Mouse (Mus musculus) lung, embryonic 16.5 days (tissue): Measurements from ENCODE around the gene Lypd3. TPM values are rescaled to one million over a fixed set of nuclear protein-coding genes. Genes with fewer than 3 reads are reported as not detected.

Experiments
- ATAC-seq: fragments of 200-750 bp; cut with Nextera tagmentation; 2 replicates; pipeline ENCODE4 v1.8.0; 2017; ENCODE audit warnings: low read depth, mild to moderate bottlenecking, moderate library complexity
- H3K27ac ChIP-seq: fragments of 300-500 bp; sonication (generic); 2 replicates; pipeline ENCODE4 v1.5.1; 2014; ENCODE audit warnings: mild to moderate bottlenecking, control low read depth, low read length
- H3K27me3 ChIP-seq: fragments of 300-500 bp; sonication (generic); 2 replicates; pipeline ENCODE4 v1.6.1; 2014; ENCODE audit warnings: low read depth, low read length, mixed read lengths; ENCODE audit not compliant: control insufficient read depth, insufficient read depth
- H3K36me3 ChIP-seq: fragments of 300-500 bp; sonication (generic); 2 replicates; pipeline ENCODE4 v1.6.1; 2014; ENCODE audit warnings: low read length; ENCODE audit not compliant: control insufficient read depth, insufficient read depth
- H3K4me1 ChIP-seq: fragments of 300-500 bp; sonication (generic); replicated peaks from 2 replicates; pipeline ENCODE4 v1.6.1; 2014; ENCODE audit warnings: low read length, mixed read lengths; ENCODE audit not compliant: control insufficient read depth, insufficient read depth
- H3K4me2 ChIP-seq: fragments of 300-500 bp; sonication (generic); 2 replicates; pipeline ENCODE4 v1.6.1; 2014; ENCODE audit warnings: low read depth, low read length, control low read depth
- H3K4me3 ChIP-seq: fragments of 300-500 bp; sonication (generic); 2 replicates; pipeline ENCODE4 v1.5.1; 2014; ENCODE audit warnings: mild to moderate bottlenecking, low read length, control low read depth
- H3K9ac ChIP-seq: fragments of 300-500 bp; sonication (generic); 2 replicates; pipeline ENCODE4 v1.6.1; 2014; ENCODE audit warnings: low read length, control low read depth
- H3K9me3 ChIP-seq: fragments of 300-500 bp; sonication (generic); 2 replicates; pipeline ENCODE4 v1.6.1; 2016; ENCODE audit warnings: low read length; ENCODE audit not compliant: control insufficient read depth
- WGBS: fragments of 180-500 bp; shearing (Covaris S2); extraction: QIAGEN DNeasy Blood & Tissue Kit; methylation state at CpG from one replicate; pipeline ENCODE4 v1.1.7; 2014; 5-methylcytosine and 5-hydroxymethylcytosine counted together
- polyA plus RNA-seq: library from polyadenylated mRNA; unstranded; fragments of >200 nt; fragmentation: Nextera tagmentation; extraction: Ambion mirVana; gene quantifications from 2 replicates; pipeline ENCODE4 v1.2.1, GENCODE M21; 2015

The Lypd3 gene
- polyA plus RNA-seq, 1 experiment from 2014 or later = 0.26 TPM

- Histone ChIP-seq H3K4me2 (no peak overlapping the region), H3K9ac (no peak overlapping the region), H3K4me3 (no peak overlapping the region), H3K9me3 (no peaks in the 10 kb centered on the region), H3K4me1 (no peaks in the 10 kb centered on the region), H3K27me3 (peaks cover 8% of the 10 kb centered on the region), H3K36me3 (no peaks in the 10 kb centered on the region), H3K27ac (no peak overlapping the region)
- WGBS = 65% methylated on average over 7 of the region's 7 CpGs
- ATAC-seq = no peak
Observed at GRCm38 (mm10) chr7:24644996-24645395, 8.6 kb downstream of the Lypd3 start.

GRCm38 (mm10) chr7:24646486-24646885, 10.1 kb downstream of the Lypd3 start:
- WGBS = 68% methylated on average over 7 of the region's 7 CpGs

GRCm38 (mm10) chr7:24653681-24654080, 17.3 kb downstream of the Lypd3 start:
- no peak overlapping the region for H3K4me3 ChIP-seq
- H3K9ac ChIP-seq = no peak overlapping the region
- no peaks in the 10 kb centered on the region for H3K27me3 ChIP-seq
- no peak overlapping the region for H3K27ac ChIP-seq
- H3K4me2 ChIP-seq = no peak overlapping the region
- H3K36me3 ChIP-seq = no peaks in the 10 kb centered on the region
- 21% methylated on average over 7 of the region's 7 CpGs for WGBS
- peak; percentile 26; the same call in 1 of the 2 replicates for ATAC-seq
- no peaks in the 10 kb centered on the region for H3K4me1 ChIP-seq
- H3K9me3 ChIP-seq = no peaks in the 10 kb centered on the region

More at GRCm38 (mm10) chr7:24646486-24646885, 10.1 kb downstream of the Lypd3 start:
- Histone ChIP-seq H3K27ac (no peak overlapping the region), H3K9me3 (no peaks in the 10 kb centered on the region), H3K4me2 (no peak overlapping the region), H3K4me3 (no peak overlapping the region), H3K4me1 (no peaks in the 10 kb centered on the region), H3K9ac (no peak overlapping the region), H3K36me3 (no peaks in the 10 kb centered on the region), H3K27me3 (no peaks in the 10 kb centered on the region; the same call in 1 of the 2 replicates)
- no peak for ATAC-seq

- Histone ChIP-seq H3K4me1 (no peaks in the 10 kb centered on the region), H3K4me3 (no peak overlapping the region), H3K9me3 (peaks cover 2% of the 10 kb centered on the region; the same call in 1 of the 2 replicates), H3K27ac (no peak overlapping the region), H3K4me2 (no peak overlapping the region), H3K36me3 (no peaks in the 10 kb centered on the region), H3K9ac (no peak overlapping the region), H3K27me3 (no peaks in the 10 kb centered on the region)
- no peak for ATAC-seq
- WGBS = 27% methylated on average over 12 of the region's 12 CpGs
Observed at GRCm38 (mm10) chr7:24659737-24660357, 23.5 kb downstream of the Lypd3 start.

- no peak for ATAC-seq
- H3K9ac ChIP-seq = no peak overlapping the region
- H3K27ac ChIP-seq = no peak overlapping the region
- H3K4me2 ChIP-seq = no peak overlapping the region
- no peaks in the 10 kb centered on the region for H3K4me1 ChIP-seq
- H3K4me3 ChIP-seq = no peak overlapping the region
- 60% methylated on average over 17 of the region's 17 CpGs for WGBS
- H3K27me3 ChIP-seq = no peaks in the 10 kb centered on the region
- H3K9me3 ChIP-seq = peaks cover 2% of the 10 kb centered on the region; the same call in 1 of the 2 replicates
- H3K36me3 ChIP-seq = no peaks in the 10 kb centered on the region
Observed at GRCm38 (mm10) chr7:24661118-24661904, 25.0 kb downstream of the Lypd3 start.

- no peak overlapping the region for H3K9ac ChIP-seq
- no peaks in the 10 kb centered on the region for H3K4me1 ChIP-seq
- ATAC-seq = peak; percentile 68
- H3K4me2 ChIP-seq = no peak overlapping the region
- WGBS = 9% methylated on average over 8 of the region's 8 CpGs
- no peaks in the 10 kb centered on the region for H3K27me3 ChIP-seq
- H3K36me3 ChIP-seq = no peaks in the 10 kb centered on the region
- H3K4me3 ChIP-seq = no peak overlapping the region
- H3K27ac ChIP-seq = no peak overlapping the region
- peaks cover 2% of the 10 kb centered on the region; the same call in 1 of the 2 replicates for H3K9me3 ChIP-seq
Observed at GRCm38 (mm10) chr7:24662575-24662974, 26.2 kb downstream of the Lypd3 start.

- WGBS = 37% methylated on average over 8 of the region's 8 CpGs
- Histone ChIP-seq H3K9ac (no peak overlapping the region), H3K9me3 (no peaks in the 10 kb centered on the region), H3K36me3 (no peaks in the 10 kb centered on the region), H3K4me1 (no peaks in the 10 kb centered on the region), H3K4me3 (no peak overlapping the region), H3K4me2 (no peak overlapping the region), H3K27ac (no peak overlapping the region), H3K27me3 (no peaks in the 10 kb centered on the region)
- ATAC-seq = no peak
Observed at GRCm38 (mm10) chr7:24664301-24664700, 28.0 kb downstream of the Lypd3 start.

GRCm38 (mm10) chr7:24664959-24665358, 28.6 kb downstream of the Lypd3 start:
- Histone ChIP-seq H3K4me2 (no peak overlapping the region), H3K4me1 (no peaks in the 10 kb centered on the region), H3K9me3 (no peaks in the 10 kb centered on the region), H3K4me3 (no peak overlapping the region), H3K9ac (no peak overlapping the region), H3K27me3 (no peaks in the 10 kb centered on the region), H3K36me3 (no peaks in the 10 kb centered on the region), H3K27ac (no peak overlapping the region)
- ATAC-seq = no peak
- WGBS = 67% methylated on average over 9 of the region's 9 CpGs

GRCm38 (mm10) chr7:24671944-24672439, 35.6 kb downstream of the Lypd3 start:
- no peaks in the 10 kb centered on the region for H3K36me3 ChIP-seq
- H3K4me3 ChIP-seq = no peak overlapping the region
- no peaks in the 10 kb centered on the region for H3K27me3 ChIP-seq
- ATAC-seq = no peak
- no peak overlapping the region for H3K27ac ChIP-seq
- H3K4me2 ChIP-seq = no peak overlapping the region
- no peaks in the 10 kb centered on the region for H3K9me3 ChIP-seq
- 88% methylated on average over 23 of the region's 23 CpGs for WGBS
- H3K4me1 ChIP-seq = no peaks in the 10 kb centered on the region
- no peak overlapping the region for H3K9ac ChIP-seq
